Mouse (Mus musculus) olfactory bulb, adult 2 months (tissue): ENCODE measurements around the gene Xkr7. TPM values are rescaled to one million over a fixed set of nuclear protein-coding genes. Genes with fewer than 3 reads are reported as not detected.

ENCODE experiments used
- H3K27ac ChIP-seq: fragments of 200-500 bp; 2 replicates; pipeline ENCODE4 v1.5.1; 2012; ENCODE audit warnings: low read depth, low read length; ENCODE audit not compliant: insufficient read depth
- H3K4me1 ChIP-seq: fragments of 200-500 bp; 2 replicates; pipeline ENCODE4 v1.6.1; 2012; ENCODE audit warnings: low read length; ENCODE audit not compliant: control insufficient read depth, insufficient read depth
- H3K4me3 ChIP-seq: fragments of 200-500 bp; 2 replicates; pipeline ENCODE4 v1.5.1; 2012; ENCODE audit warnings: mild to moderate bottlenecking, low read depth, low read length, moderate library complexity; ENCODE audit not compliant: insufficient read depth
- CTCF ChIP-seq: fragments of 200-500 bp; IDR thresholded peaks from 2 replicates; pipeline ENCODE4 v1.5.1; 2012; ENCODE audit warnings: low read depth, mild to moderate bottlenecking, low read length, moderate library complexity; ENCODE audit not compliant: insufficient read depth
- POLR2A ChIP-seq: fragments of 200-500 bp; IDR thresholded peaks from 2 replicates; pipeline ENCODE4 v1.6.1; 2012; ENCODE audit warnings: mild to moderate bottlenecking, low read depth, low read length, moderate library complexity; ENCODE audit not compliant: insufficient read depth
- WGBS: fragments of 180-500 bp; shearing (Covaris S2); methylation state at CpG from one replicate; pipeline ENCODE4 v1.1.7; 2018; 5-methylcytosine and 5-hydroxymethylcytosine counted together
- polyA plus RNA-seq: library from polyadenylated mRNA; stranded (reverse); fragments of >200 nt; gene quantifications from 2 replicates; pipeline ENCODE4 v1.2.4, GENCODE M21; 2012; ENCODE audit warnings: low replicate concordance; ENCODE audit not compliant: missing spikeins, insufficient read depth, insufficient read length

The Xkr7 gene
- polyA plus RNA-seq, 1 experiment: not detected

DNA sequence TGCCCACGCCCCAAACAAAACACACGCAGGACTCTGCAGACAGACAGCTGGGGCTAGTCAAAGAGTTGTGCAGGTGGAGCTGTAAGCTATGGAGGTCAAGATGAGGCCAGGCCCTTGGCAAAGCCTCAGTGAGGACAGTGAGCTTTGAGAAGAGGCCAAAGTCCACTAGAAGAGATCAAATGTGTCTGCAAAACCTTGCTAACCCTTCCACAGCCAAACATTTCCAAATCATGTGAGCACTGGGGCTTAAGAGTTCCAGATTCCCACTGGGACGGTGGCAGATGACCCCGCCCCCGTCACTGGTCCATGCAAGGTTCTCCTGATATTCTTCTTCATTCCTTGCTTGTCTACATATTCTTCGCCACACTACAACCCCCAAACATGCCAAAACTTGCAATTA lies 50.2 kb downstream of the Xkr7 start:
- H3K4me1 ChIP-seq: no peaks in the 10 kb centered on the region
- TF ChIP-seq CTCF (no peak), POLR2A (no peak)
- no peak overlapping the region for H3K4me3 ChIP-seq
- H3K27ac ChIP-seq: no peak overlapping the region
- 82% methylated on average over 6 of the region's 6 CpGs for WGBS

DNA sequence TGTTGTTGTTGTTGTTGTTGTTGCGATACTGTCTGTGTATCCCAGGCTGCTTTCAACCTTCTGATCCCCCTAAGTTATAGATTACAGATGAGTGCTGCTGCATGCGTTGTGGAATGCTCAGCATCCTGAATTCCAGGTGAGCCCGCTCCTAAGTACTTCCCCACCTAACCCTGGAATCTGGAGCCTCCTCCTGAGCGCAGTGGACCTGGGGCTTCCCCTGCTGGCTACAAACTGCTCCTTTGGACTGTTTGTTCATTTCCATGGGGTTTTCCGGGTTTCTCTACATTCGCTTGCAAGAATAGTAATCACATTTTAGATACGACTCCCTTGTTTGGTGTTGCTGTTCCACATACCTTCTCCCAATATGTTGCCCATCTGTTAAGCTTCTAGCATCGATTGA lies 51.6 kb downstream of the Xkr7 start:
- 89% methylated on average over 8 of the region's 8 CpGs for WGBS
- no peaks in the 10 kb centered on the region for H3K4me1 ChIP-seq
- TF ChIP-seq POLR2A (no peak), CTCF (no peak)
- H3K27ac ChIP-seq: no peak overlapping the region
- H3K4me3 ChIP-seq: no peak overlapping the region

DNA sequence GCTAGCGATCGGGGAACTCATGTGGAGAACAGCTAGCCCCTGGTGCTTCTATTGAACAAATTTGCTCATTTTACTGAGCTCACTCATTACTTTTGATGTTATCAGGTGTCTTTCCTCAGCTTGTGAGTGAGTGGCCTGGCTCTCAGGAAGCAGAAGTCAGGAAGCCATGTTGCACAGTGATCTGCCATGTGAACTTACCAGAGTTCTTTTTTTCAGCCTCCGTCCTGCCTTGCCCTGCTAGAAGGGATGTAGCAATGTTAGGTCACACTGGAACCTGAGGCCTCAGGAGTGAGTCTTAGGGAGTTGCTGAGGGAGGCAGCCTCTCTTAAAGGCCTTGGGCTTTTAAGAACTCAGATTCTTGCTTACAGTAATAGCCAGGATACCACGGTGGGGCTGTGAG lies 52.2 kb downstream of the Xkr7 start:
- Histone ChIP-seq H3K4me3 (no peak overlapping the region), H3K4me1 (no peaks in the 10 kb centered on the region), H3K27ac (no peak overlapping the region)
- TF ChIP-seq POLR2A: no peak
- 87% methylated on average over 4 of the region's 4 CpGs for WGBS

DNA sequence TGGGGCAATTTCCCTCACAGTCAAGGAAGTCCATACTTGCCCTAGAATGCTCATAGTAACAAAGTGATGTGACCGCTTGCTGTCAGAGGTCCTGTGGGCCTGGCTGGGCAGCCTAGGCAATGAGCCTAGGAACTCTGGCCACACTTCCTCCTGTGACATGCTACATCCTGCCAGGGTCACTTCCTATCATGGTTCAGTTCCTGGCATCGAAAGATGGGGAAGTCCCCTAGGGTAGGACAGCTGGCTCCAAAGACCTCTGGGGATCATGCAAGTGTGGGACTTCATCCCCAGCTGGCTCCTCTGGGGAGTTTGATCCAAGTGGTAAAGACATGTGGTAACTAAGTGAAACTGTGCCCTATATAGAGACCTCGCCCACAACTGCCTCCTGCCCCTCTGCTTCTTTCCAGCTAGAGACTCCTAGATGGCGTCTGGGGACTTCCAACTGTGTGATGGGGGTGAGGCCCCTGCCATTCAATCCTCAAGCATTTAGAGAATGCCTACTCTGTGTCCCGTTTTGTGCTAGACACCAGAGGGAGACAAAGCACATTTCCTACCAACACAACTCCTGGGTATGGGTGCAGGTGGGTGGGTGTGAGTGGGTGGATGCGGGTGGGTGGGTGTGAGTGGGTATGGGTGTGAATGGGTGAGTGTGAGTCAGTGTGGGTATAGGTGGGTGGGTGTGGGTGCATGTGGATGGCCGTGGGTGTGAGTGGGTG lies 52.8 kb downstream of the Xkr7 start:
- TF ChIP-seq POLR2A (no peak), CTCF (no peak)
- H3K4me3 ChIP-seq: no peak overlapping the region
- H3K4me1 ChIP-seq: no peaks in the 10 kb centered on the region
- no peak overlapping the region for H3K27ac ChIP-seq
- 73% methylated on average over 7 of the region's 7 CpGs for WGBS

DNA sequence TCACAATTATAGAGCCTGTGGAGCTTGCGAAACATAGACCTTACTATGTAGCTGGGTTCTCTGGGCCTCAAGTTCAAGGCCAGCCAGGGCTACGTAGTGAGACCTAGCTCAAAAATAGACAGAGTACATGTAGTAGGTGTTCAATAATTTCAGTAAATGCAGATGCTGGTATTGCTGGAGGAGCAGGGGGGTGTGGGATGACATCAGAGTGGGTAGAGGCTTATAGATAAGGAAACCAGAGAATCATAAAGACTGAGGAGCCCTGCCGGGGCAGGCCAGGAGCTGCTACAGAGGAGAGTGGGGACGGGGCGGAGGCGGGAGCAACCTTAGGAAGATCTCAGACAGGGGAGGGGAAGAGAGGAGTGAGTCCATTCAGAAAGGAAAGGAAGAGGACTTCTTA lies 53.9 kb downstream of the Xkr7 start:
- H3K27ac ChIP-seq: no peak overlapping the region
- no peak overlapping the region for H3K4me3 ChIP-seq
- TF ChIP-seq CTCF (no peak), POLR2A (no peak)
- H3K4me1 ChIP-seq: no peaks in the 10 kb centered on the region
- WGBS: 96% methylated on average over 6 of the region's 6 CpGs

DNA sequence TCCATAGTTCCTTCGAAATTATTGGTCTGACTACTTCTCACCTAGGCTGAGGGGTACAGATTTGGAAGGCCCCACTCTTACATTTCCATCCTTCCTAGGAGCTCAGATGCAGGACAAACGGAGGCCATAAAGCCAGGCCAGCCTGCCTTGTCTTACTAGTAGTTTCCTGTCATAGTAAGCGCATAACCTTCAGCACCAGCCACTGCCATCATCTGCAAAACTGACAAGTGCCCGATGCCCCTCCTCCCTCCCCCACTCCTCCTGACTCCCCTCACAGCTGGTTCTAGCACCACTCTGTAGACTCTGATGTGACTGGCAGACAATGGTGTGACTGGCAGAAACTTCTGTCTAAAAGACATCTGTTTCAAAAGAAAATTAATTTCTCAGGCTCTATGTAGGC lies 54.5 kb downstream of the Xkr7 start:
- TF ChIP-seq POLR2A (no peak), CTCF (no peak)
- 91% methylated on average over 4 of the region's 4 CpGs for WGBS
- H3K4me1 ChIP-seq: no peaks in the 10 kb centered on the region
- H3K27ac ChIP-seq: no peak overlapping the region
- no peak overlapping the region for H3K4me3 ChIP-seq

DNA sequence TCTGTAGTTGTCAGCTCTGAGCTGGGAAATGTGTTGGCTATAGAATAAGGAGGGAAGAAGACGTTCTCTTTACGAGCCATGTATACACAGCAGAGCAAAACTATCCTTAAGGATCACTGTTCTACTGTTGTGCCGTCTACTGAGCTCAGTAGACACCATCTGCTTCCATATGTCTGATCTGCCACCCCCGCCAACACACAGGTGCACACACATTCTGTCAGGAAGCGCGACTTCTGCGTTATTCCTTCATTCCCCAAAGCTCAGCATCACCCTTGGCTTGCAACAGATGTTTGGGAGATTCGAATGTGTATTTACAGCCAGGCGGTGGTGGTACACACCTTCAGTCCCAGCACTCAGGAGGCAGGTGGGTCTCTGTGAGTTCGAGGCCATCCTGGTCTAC lies 55.4 kb downstream of the Xkr7 start:
- no peak for TF ChIP-seq POLR2A
- TF ChIP-seq CTCF: no peak
- 91% methylated on average over 10 of the region's 10 CpGs for WGBS
- Histone ChIP-seq H3K27ac (no peak overlapping the region), H3K4me1 (no peaks in the 10 kb centered on the region), H3K4me3 (no peak overlapping the region)

DNA sequence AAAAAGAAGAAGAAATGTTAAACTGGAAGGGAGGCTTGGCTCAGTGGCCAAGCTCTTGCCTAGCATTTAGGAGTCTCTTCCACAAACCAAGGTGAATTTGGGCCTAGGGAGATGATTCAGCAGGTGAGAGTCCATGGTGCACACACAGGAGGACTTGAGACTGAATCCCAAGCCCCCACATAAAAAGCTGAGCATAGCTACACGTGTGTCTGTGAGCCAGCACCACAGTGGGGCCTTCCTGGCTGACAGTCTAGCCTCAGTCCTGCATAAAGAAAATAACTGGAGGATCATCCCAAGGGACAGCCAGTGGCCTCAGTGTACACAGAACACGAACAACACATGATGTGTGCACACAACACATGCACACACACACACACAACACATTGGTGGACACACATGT lies 57.7 kb downstream of the Xkr7 start:
- TF ChIP-seq POLR2A (no peak), CTCF (no peak)
- H3K4me3 ChIP-seq: no peak overlapping the region
- no peaks in the 10 kb centered on the region for H3K4me1 ChIP-seq
- WGBS: 63% methylated on average over 2 of the region's 2 CpGs
- no peak overlapping the region for H3K27ac ChIP-seq

DNA sequence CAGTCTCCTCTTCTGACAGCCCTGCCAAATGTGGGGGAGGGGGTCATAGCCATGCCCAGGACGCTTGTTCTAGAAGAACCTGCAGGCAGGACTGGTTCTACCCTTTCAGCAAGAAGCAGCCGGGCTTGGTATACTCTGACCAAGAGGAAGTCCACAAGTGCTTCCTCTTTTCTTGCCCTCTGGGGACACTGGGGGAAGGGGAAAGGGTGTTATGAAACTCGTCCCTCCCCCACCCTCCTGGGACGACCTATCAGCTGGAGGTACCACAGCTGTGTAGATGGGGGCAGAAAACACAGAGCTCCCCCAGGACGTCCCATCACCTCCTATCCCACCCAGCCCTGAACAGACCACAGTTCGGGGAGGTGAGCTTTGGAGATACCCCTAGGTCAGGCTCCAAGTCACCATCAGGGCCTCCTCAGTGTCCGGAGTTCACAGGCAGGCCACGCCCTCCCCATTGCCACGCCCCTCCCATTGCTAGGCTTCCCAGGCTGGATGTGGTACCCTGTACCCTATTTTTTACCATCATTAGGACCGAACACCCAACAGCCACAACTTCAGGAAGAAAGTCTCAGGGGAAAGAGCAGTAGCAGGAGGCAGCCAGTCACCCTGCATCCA lies 59.0 kb downstream of the Xkr7 start:
- H3K4me1 ChIP-seq: no peaks in the 10 kb centered on the region
- WGBS: 47% methylated on average over 10 of the region's 10 CpGs
- TF ChIP-seq POLR2A (no peak), CTCF (no peak)
- no peak overlapping the region for H3K27ac ChIP-seq
- no peak overlapping the region for H3K4me3 ChIP-seq

Other genes starting within 250 kb of the Xkr7 start
- 296 and 622 TPM in 2 replicates for gene Bcl2l1, start 200.1 kb upstream of the Xkr7 start, polyA plus RNA-seq
- gene Tpx2, start 183.9 kb upstream of the Xkr7 start, polyA plus RNA-seq: 120 TPM in 1 of 2 replicates, not detected in the other
- gene Mylk2, start 120.5 kb upstream of the Xkr7 start, polyA plus RNA-seq: not detected in 2 replicates
- gene Foxs1, start 98.6 kb upstream of the Xkr7 start, polyA plus RNA-seq: not detected in 2 replicates
- not detected in 2 replicates for gene Dusp15, start 80.2 kb upstream of the Xkr7 start, polyA plus RNA-seq
- not detected in 2 replicates for gene Ttll9, start 69.4 kb upstream of the Xkr7 start, polyA plus RNA-seq
- gene Pdrg1, start 16.4 kb upstream of the Xkr7 start, polyA plus RNA-seq: not detected in 2 replicates
- not detected in 2 replicates for gene Ccm2l, start 34.1 kb downstream of the Xkr7 start, polyA plus RNA-seq
- not detected in 2 replicates for gene Hck, start 76.6 kb downstream of the Xkr7 start, polyA plus RNA-seq
- gene Tm9sf4, start 129.5 kb downstream of the Xkr7 start, polyA plus RNA-seq: not detected in 2 replicates
- not detected in 2 replicates for gene Tspyl3, start 193.6 kb downstream of the Xkr7 start, polyA plus RNA-seq
- not detected in 2 replicates for gene Plagl2, start 209.6 kb downstream of the Xkr7 start, polyA plus RNA-seq
- gene Pofut1, start 209.7 kb downstream of the Xkr7 start, polyA plus RNA-seq: not detected in 2 replicates